Mouse (Mus musculus): ENCODE data around the gene Lmna. TPM values are rescaled to one million over a fixed set of nuclear protein-coding genes. Genes with fewer than 3 reads are reported as not detected.

The Lmna gene
- polyA plus RNA-seq, 1 experiment from 2014 or later: 267 TPM

DNA sequence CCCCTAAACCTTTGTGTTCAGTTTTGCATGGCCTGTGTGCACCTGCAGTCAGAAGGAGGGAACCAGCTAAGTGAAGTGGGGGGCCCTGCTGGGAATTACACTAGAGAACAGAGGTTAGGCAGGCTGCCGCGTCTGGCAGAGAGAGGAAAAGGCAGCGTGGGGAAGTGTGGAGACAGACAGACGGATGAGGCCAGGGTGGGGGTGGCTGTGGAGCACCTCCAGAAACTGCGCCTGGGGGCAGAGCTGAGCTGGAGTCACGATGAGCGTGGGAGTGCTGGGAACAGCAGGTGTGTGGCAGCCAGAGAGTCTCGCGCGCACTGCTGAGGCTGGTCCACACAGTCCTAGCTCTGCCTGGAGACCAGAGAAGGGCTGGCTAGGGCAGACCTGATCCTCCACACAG lies 74.2 kb downstream of the Lmna start:
- H3K27me3 ChIP-seq (ENCODE audit: control insufficient read depth, insufficient read depth, low read length): no peaks in the 10 kb centered on the region
- H3K36me3 ChIP-seq (ENCODE audit: control insufficient read depth, insufficient read depth, low read length): peaks cover 3% of the 10 kb centered on the region; the same call in 1 of the 2 replicates
- ATAC-seq (ENCODE audit: low FRiP score, low TSS enrichment) (no peak), DNase-seq (ENCODE audit: low spot score) (no peak)
- TF ChIP-seq EP300 (optimal IDR thresholded peaks at IDR 0.05) (no peak), CTCF (IDR thresholded peaks at IDR 0.05; ENCODE audit: low read depth) (no peak)
- no peak overlapping the region for H3K4me3 ChIP-seq (ENCODE audit: low read depth, low read length)
- H3K27ac ChIP-seq (replicated peaks): no peak overlapping the region
- no peaks in the 10 kb centered on the region for H3K9me3 ChIP-seq (ENCODE audit: control insufficient read depth, low read length)
- peaks cover 4% of the 10 kb centered on the region; the same call in 1 of the 2 replicates for H3K4me1 ChIP-seq (replicated peaks; ENCODE audit: control insufficient read depth, insufficient read depth)
- WGBS: 57% methylated on average over 10 of the region's 10 CpGs
- H3K4me2 ChIP-seq (replicated peaks; ENCODE audit: low read depth): no peak overlapping the region
- H3K9ac ChIP-seq (ENCODE audit: low read length): no peak overlapping the region

MicroRNAs within 50 kb of the gene (microRNA counts, 519-probe panel; counts per million panel counts)
- not detected for microRNA mmu-miR-1905

Small RNA genes within 50 kb of the gene (microRNA-seq; reads per million reads assigned to microRNA genes)
- gene Mir1905: not detected
- gene Mir7011: not detected

Other genes with a start within 250 kb of the Lmna start
- gene Gm38392, start 222.7 kb downstream of the Lmna start, polyA plus RNA-seq (2015; fragmentation: Nextera tagmentation; extraction: Ambion mirVana): 0.36 and 2.0 TPM in 2 replicates
- gene Tsacc, start 213.0 kb downstream of the Lmna start, polyA plus RNA-seq (2015; fragmentation: Nextera tagmentation; extraction: Ambion mirVana): 9.1 and 9.3 TPM in 2 replicates
- 230 and 233 TPM in 2 replicates for gene Cct3, start 212.8 kb downstream of the Lmna start, polyA plus RNA-seq (2015; fragmentation: Nextera tagmentation; extraction: Ambion mirVana)
- gene Glmp, start 184.9 kb downstream of the Lmna start, polyA plus RNA-seq (2015; fragmentation: Nextera tagmentation; extraction: Ambion mirVana): 161 and 166 TPM in 2 replicates
- 51.9 and 54.1 TPM in 2 replicates for gene Tmem79, start 173.8 kb downstream of the Lmna start, polyA plus RNA-seq (2015; fragmentation: Nextera tagmentation; extraction: Ambion mirVana)
- 15.9 and 19.0 TPM in 2 replicates for gene Smg5, start 173.7 kb downstream of the Lmna start, polyA plus RNA-seq (2015; fragmentation: Nextera tagmentation; extraction: Ambion mirVana)
- gene Paqr6, start 145.4 kb downstream of the Lmna start, polyA plus RNA-seq (2015; fragmentation: Nextera tagmentation; extraction: Ambion mirVana): 12.3 and 16.2 TPM in 2 replicates
- gene Bglap3, start 137.2 kb downstream of the Lmna start, polyA plus RNA-seq (2015; fragmentation: Nextera tagmentation; extraction: Ambion mirVana): 199 and 225 TPM in 2 replicates
- 20.1 and 24.9 TPM in 2 replicates for gene Bglap2, start 131.3 kb downstream of the Lmna start, polyA plus RNA-seq (2015; fragmentation: Nextera tagmentation; extraction: Ambion mirVana)
- 0.64 TPM in 1 of 2 replicates, not detected in the other for gene Bglap, start 125.5 kb downstream of the Lmna start, polyA plus RNA-seq (2015; fragmentation: Nextera tagmentation; extraction: Ambion mirVana)
- gene Pmf1, start 99.6 kb downstream of the Lmna start, polyA plus RNA-seq (2015; fragmentation: Nextera tagmentation; extraction: Ambion mirVana): 55.6 and 58.1 TPM in 2 replicates
- gene Slc25a44, start 84.8 kb downstream of the Lmna start, polyA plus RNA-seq (2015; fragmentation: Nextera tagmentation; extraction: Ambion mirVana): 9.7 and 9.8 TPM in 2 replicates
- 27.9 and 32.7 TPM in 2 replicates for gene Sema4a, start 48.8 kb downstream of the Lmna start, polyA plus RNA-seq (2015; fragmentation: Nextera tagmentation; extraction: Ambion mirVana)
- gene Mex3a, start 22.4 kb upstream of the Lmna start, polyA plus RNA-seq (2015; fragmentation: Nextera tagmentation; extraction: Ambion mirVana): 3.3 and 3.4 TPM in 2 replicates
- gene Rab25, start 38.3 kb upstream of the Lmna start, polyA plus RNA-seq (2015; fragmentation: Nextera tagmentation; extraction: Ambion mirVana): 252 and 271 TPM in 2 replicates
- 154 and 157 TPM in 2 replicates for gene Lamtor2, start 43.1 kb upstream of the Lmna start, polyA plus RNA-seq (2015; fragmentation: Nextera tagmentation; extraction: Ambion mirVana)
- gene Ubqln4, start 43.8 kb upstream of the Lmna start, polyA plus RNA-seq (2015; fragmentation: Nextera tagmentation; extraction: Ambion mirVana): 19.5 and 21.8 TPM in 2 replicates
- gene Ssr2, start 65.9 kb upstream of the Lmna start, polyA plus RNA-seq (2015; fragmentation: Nextera tagmentation; extraction: Ambion mirVana): 257 and 271 TPM in 2 replicates
- gene Arhgef2, start 96.0 kb upstream of the Lmna start, polyA plus RNA-seq (2015; fragmentation: Nextera tagmentation; extraction: Ambion mirVana): 29.0 and 33.0 TPM in 2 replicates
- 0.07 TPM in 1 of 2 replicates, not detected in the other for gene Rxfp4, start 143.2 kb upstream of the Lmna start, polyA plus RNA-seq (2015; fragmentation: Nextera tagmentation; extraction: Ambion mirVana)
- gene Khdc4, start 175.8 kb upstream of the Lmna start, polyA plus RNA-seq (2015; fragmentation: Nextera tagmentation; extraction: Ambion mirVana): 38.1 and 45.9 TPM in 2 replicates
- gene Rit1, start 206.9 kb upstream of the Lmna start, polyA plus RNA-seq (2015; fragmentation: Nextera tagmentation; extraction: Ambion mirVana): 85.5 and 86.9 TPM in 2 replicates

All from stomach, postnatal 0 days (tissue).